Mouse (Mus musculus) lung, embryonic 14.5 days (tissue): ENCODE data around the gene Sox15. TPM values are rescaled to one million over a fixed set of nuclear protein-coding genes. Genes with fewer than 3 reads are reported as not detected.

Source experiments
- ATAC-seq: fragments of 200-750 bp; cut with Nextera tagmentation; 2 replicates; pipeline ENCODE4 v1.8.0; 2017; ENCODE audit warnings: mild to moderate bottlenecking, moderate TSS enrichment, moderate library complexity; ENCODE audit not compliant: insufficient read depth
- DNase-seq: peaks from one replicate; pipeline ENCODE4 v3.0.0-alpha.2; 2015
- H3K27ac ChIP-seq: fragments of 300-500 bp; sonication (generic); 2 replicates; pipeline ENCODE4 v1.5.1; 2014; ENCODE audit warnings: low read depth, mild to moderate bottlenecking, moderate library complexity
- H3K27me3 ChIP-seq: fragments of 300-500 bp; sonication (generic); 2 replicates; pipeline ENCODE4 v1.6.1; 2014; ENCODE audit warnings: low read length, control low read depth; ENCODE audit not compliant: insufficient read depth
- H3K36me3 ChIP-seq: fragments of 300-500 bp; sonication (generic); 2 replicates; pipeline ENCODE4 v1.6.1; 2014; ENCODE audit warnings: control low read depth; ENCODE audit not compliant: insufficient read depth
- H3K4me1 ChIP-seq: fragments of 300-500 bp; sonication (generic); 2 replicates; pipeline ENCODE4 v1.6.1; 2014; ENCODE audit warnings: antibody characterized with exemption, control low read depth; ENCODE audit not compliant: insufficient read depth
- H3K4me2 ChIP-seq: fragments of 300-500 bp; sonication (generic); 2 replicates; pipeline ENCODE4 v1.6.1; 2014; ENCODE audit warnings: mild to moderate bottlenecking
- H3K4me3 ChIP-seq: fragments of 300-500 bp; sonication (generic); 2 replicates; pipeline ENCODE4 v1.5.1; 2014; ENCODE audit warnings: low read depth, low read length
- H3K9ac ChIP-seq: fragments of 300-500 bp; sonication (generic); 2 replicates; pipeline ENCODE4 v1.6.1; 2014
- H3K9me3 ChIP-seq: fragments of 300-500 bp; sonication (generic); 2 replicates; pipeline ENCODE4 v1.6.1; 2016; ENCODE audit warnings: low read depth, low read length, control low read depth
- CTCF ChIP-seq: IDR thresholded peaks from 2 replicates; pipeline ENCODE4 v1.5.1; 2016; ENCODE audit warnings: antibody characterized with exemption, low read depth
- WGBS: fragments of 180-500 bp; shearing (Covaris S2); extraction: QIAGEN DNeasy Blood & Tissue Kit; methylation state at CpG from one replicate; pipeline ENCODE4 v1.1.7; 2014; 5-methylcytosine and 5-hydroxymethylcytosine counted together
- polyA plus RNA-seq: library from polyadenylated mRNA; unstranded; fragments of >200 nt; fragmentation: Nextera tagmentation; extraction: Ambion mirVana; gene quantifications from 2 replicates; pipeline ENCODE4 v1.2.1, GENCODE M21; 2014

Sox15 gene
- not detected in 2 replicates for polyA plus RNA-seq

DNA sequence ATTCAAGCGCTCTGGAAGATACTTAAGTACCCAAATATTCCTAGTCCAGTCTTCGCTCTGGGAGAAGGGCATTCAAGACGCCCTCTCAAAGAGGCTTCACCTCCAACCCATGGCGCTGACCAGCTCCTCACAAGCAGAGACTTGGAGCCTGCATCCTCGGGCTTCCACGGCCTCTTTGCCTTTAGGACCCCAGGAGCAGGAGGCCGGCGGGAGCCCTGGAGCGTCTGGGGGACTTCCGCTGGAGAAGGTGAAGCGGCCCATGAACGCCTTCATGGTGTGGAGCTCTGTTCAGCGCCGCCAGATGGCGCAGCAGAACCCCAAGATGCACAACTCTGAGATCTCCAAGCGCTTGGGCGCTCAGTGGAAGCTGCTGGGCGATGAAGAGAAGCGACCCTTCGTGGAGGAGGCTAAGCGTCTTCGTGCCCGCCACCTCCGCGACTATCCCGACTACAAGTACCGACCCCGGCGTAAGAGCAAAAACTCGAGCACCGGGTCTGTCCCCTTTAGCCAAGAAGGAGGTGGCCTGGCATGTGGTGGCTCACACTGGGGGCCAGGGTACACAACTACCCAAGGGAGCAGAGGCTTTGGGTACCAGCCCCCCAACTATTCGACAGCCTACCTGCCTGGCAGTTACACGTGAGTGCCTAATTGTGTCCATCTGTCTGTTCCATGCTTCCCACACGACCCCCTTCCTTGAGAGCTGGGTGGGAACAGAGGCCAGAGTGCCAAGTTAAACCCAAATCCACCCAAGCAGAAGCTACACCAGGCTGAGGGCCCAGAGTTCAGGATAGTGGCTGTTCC lies at the start of gene Sox15:
TSS of gene Sox15 (plus strand) at position 51 of the 801 bp plus-strand sequence.
- 19% methylated on average over 34 of the region's 34 CpGs for WGBS
- Histone ChIP-seq H3K9ac (no peak within 1 kb of the TSS), H3K27ac (peak within 1 kb of the TSS; percentile 33; the same call in 1 of the 2 replicates), H3K9me3 (no peaks in the 10 kb centered on the region), H3K36me3 (peaks cover 72% of the 10 kb centered on the region), H3K4me1 (no peaks in the 10 kb centered on the region), H3K4me3 (no peak within 1 kb of the TSS), H3K27me3 (no peaks in the 10 kb centered on the region), H3K4me2 (peak within 1 kb of the TSS; percentile 32)
- DNase-seq (peak; percentile 93), ATAC-seq (peak; percentile 83)
- peak; percentile 84 for TF ChIP-seq CTCF

DNA sequence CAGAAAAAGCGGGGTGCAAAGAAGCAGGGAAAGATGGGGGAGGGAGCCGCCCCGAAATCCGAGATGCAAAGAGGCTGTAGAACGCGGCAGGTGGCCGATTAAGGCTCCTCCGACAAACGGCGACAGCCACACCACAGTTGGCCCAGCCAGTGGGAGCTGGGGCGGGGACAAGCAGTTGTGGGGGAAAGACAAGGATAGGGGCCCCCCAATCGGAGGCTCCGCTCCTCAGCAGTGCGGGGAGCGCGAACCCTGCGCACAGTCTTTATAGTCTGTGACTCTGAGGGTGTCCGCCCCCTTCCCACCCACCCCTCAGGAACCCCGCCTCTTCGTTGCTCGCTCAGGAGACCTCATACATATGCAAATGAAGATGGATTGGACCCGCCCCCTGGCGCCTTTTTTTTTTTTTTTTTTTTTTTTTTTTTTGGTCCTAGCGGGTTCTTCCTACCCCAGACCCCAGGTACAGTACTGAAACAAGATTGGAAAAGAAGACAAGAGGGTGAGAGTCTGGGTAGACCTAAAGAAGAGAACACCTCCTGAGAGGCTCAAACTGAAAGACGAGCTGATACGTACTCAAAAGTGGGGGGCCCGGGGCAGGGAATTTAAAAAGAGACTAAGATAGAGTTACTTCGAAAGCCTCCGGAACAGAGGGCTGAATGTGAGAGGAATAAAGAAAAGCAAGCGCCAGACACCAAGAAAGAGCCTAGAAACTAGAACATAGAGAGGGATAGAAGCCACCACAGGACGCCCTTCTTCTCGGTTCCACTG lies 49.2 kb upstream of the Sox15 start, which contains the start of gene Atp1b2:
TSS of gene Atp1b2 (minus strand) at position 217 of the 765 bp plus-strand sequence.
- Histone ChIP-seq H3K27ac (peak within 1 kb of the TSS; percentile 61; the same call in 1 of the 2 replicates), H3K9me3 (no peaks in the 10 kb centered on the region), H3K4me1 (peaks cover 17% of the 10 kb centered on the region), H3K4me3 (peak within 1 kb of the TSS; percentile 59), H3K4me2 (peak within 1 kb of the TSS; percentile 100), H3K36me3 (no peaks in the 10 kb centered on the region), H3K9ac (peak within 1 kb of the TSS; percentile 66), H3K27me3 (peaks cover 14% of the 10 kb centered on the region; the same call in 1 of the 2 replicates)
- WGBS = 2% methylated on average over 32 of the region's 32 CpGs
- TF ChIP-seq CTCF = no peak
- DNase-seq (peak; percentile 85), ATAC-seq (peak; percentile 89)

DNA sequence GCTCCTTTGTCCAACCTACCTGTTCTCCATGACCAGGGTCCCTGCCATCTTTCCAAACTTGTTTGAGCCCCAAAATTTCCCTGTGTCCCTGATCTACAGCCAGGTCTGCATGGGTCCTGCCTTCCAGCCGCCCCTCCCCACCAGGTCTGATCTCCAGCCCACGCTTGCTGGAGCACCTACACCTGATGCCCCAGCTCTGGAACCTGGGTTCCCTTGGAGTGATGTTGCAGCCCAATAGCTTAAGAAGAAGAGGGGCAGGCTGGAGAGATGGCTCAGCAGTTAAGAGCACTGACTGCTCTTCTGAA lies 48.7 kb upstream of the Sox15 start:
- Histone ChIP-seq H3K9ac (no peak overlapping the region), H3K27ac (no peak overlapping the region), H3K4me1 (peaks cover 16% of the 10 kb centered on the region), H3K36me3 (no peaks in the 10 kb centered on the region), H3K4me2 (peak overlapping the region; percentile 100), H3K27me3 (peaks cover 14% of the 10 kb centered on the region; the same call in 1 of the 2 replicates), H3K4me3 (peak overlapping the region; percentile 59), H3K9me3 (no peaks in the 10 kb centered on the region)
- no peak for TF ChIP-seq CTCF
- DNase-seq (no peak), ATAC-seq (no peak)
- WGBS = 53% methylated on average over 2 of the region's 2 CpGs

- Histone ChIP-seq H3K27ac (no peak overlapping the region), H3K4me2 (no peak overlapping the region), H3K9ac (no peak overlapping the region), H3K27me3 (peaks cover 14% of the 10 kb centered on the region; the same call in 1 of the 2 replicates), H3K36me3 (no peaks in the 10 kb centered on the region), H3K9me3 (no peaks in the 10 kb centered on the region), H3K4me3 (no peak overlapping the region), H3K4me1 (peaks cover 14% of the 10 kb centered on the region)
- DNase-seq (no peak), ATAC-seq (no peak)
- TF ChIP-seq CTCF = no peak
- 71% methylated on average over 2 of the region's 2 CpGs for WGBS
Measured at GRCm38 (mm10) chr11:69606832-69607231, 48.3 kb upstream of the Sox15 start.

GRCm38 (mm10) chr11:69608525-69608924 lies 46.6 kb upstream of the Sox15 start:
- no peak for TF ChIP-seq CTCF
- 77% methylated on average over 3 of the region's 3 CpGs for WGBS
- Histone ChIP-seq H3K27me3 (peaks cover 14% of the 10 kb centered on the region; the same call in 1 of the 2 replicates), H3K9me3 (no peaks in the 10 kb centered on the region), H3K4me1 (peaks cover 11% of the 10 kb centered on the region), H3K4me3 (no peak overlapping the region), H3K36me3 (no peaks in the 10 kb centered on the region), H3K27ac (no peak overlapping the region), H3K9ac (no peak overlapping the region), H3K4me2 (no peak overlapping the region)
- ATAC-seq = no peak
- no peak for DNase-seq

- DNase-seq = no peak
- Histone ChIP-seq H3K4me3 (no peak overlapping the region), H3K4me2 (no peak overlapping the region), H3K9ac (no peak overlapping the region), H3K9me3 (no peaks in the 10 kb centered on the region), H3K36me3 (no peaks in the 10 kb centered on the region), H3K27me3 (peaks cover 9% of the 10 kb centered on the region; the same call in 1 of the 2 replicates), H3K4me1 (peaks cover 12% of the 10 kb centered on the region), H3K27ac (no peak overlapping the region)
- 56% methylated on average over 7 of the region's 7 CpGs for WGBS
- TF ChIP-seq CTCF = no peak
- no peak for ATAC-seq
Measured at GRCm38 (mm10) chr11:69609416-69609815, 45.7 kb upstream of the Sox15 start.

- TF ChIP-seq CTCF = no peak
- no peak overlapping the region for H3K4me3 ChIP-seq
- no peaks in the 10 kb centered on the region for H3K27me3 ChIP-seq
- no peak overlapping the region for H3K27ac ChIP-seq
- no peak for DNase-seq
- ATAC-seq = no peak
- H3K4me1 ChIP-seq = 0 out of 2 replicates have a peak, but pooled peaks cover 5% of the 10 kb centered on the region
- no peak overlapping the region for H3K4me2 ChIP-seq
- WGBS = 43% methylated on average over 4 of the region's 4 CpGs
- H3K9me3 ChIP-seq = no peaks in the 10 kb centered on the region
- no peak overlapping the region; the same call in 1 of the 2 replicates for H3K9ac ChIP-seq
- H3K36me3 ChIP-seq = no peaks in the 10 kb centered on the region
Measured at GRCm38 (mm10) chr11:69610899-69611298, 44.2 kb upstream of the Sox15 start.
